Mouse (Mus musculus): ENCODE data around the gene Vmn1r10.

Vmn1r10 gene

GRCm38 (mm10) chr6:57109154-57109553, at the start of gene Vmn1r10:
Vmn1r10 (plus strand) TSS chr6:57109454.
- no peak for DNase-seq (ENCODE audit: low spot score)

DNA sequence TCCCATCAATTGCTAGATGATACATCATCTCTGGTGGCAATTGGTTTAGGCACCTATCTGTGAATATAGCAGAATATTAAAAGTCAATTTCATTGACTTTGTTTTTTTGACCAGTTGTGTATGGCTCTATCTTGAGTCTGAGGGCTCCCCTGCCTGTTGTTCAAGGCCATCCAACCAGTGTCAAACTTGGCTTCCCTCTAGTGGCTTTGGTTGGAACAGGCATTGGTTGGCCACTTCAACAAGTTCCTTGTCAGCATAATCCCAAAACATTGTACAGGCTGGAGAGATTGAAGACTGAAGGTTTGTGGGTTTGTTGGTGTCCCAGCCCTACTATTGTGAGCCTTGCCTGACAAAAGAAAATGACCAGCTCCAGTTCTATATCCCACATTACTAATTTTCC, 45.5 kb upstream of the Vmn1r10 start:
- no peak for DNase-seq (ENCODE audit: low spot score)

- no peak for DNase-seq (ENCODE audit: low spot score)
These were observed 42.8 kb upstream of the Vmn1r10 start, which contains the start of gene Vmn1r9 for GRCm38 (mm10) chr6:57066487-57066886. Vmn1r9 (plus strand) TSS chr6:57066787.

GRCm38 (mm10) chr6:57106358-57106757, 2.9 kb upstream of the Vmn1r10 start:
- DNase-seq (ENCODE audit: low spot score), result no peak

DNA sequence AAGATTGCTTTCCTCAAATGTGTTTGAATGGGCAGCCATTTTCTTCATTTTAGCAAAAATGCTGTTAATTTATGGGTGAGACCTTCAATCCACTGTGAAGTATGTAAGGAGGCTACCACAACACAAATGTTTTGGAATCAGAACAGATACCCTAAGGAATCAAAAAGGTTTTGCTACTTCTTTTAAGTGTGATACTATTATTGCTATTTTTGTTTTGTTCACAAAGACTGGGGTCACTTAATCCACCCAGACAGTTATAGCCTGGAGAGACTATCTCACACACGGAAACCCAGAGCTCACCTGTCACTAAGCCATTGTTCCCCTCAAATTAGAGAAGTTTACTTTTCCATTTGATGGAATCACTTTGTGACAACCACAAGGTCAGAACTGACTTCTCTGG, 23.9 kb downstream of the Vmn1r10 start, which contains the start of gene Vmn1r11:
TSS of gene Vmn1r11 (plus strand) at position 301 of the 400 bp plus-strand sequence.
- no peak for DNase-seq (ENCODE audit: low spot score)

GRCm38 (mm10) chr6:57156619-57157018, 47.4 kb downstream of the Vmn1r10 start, which contains the start of gene Vmn1r12:
Vmn1r12 (plus strand) TSS chr6:57156919.
- DNase-seq (ENCODE audit: low spot score), result no peak
